Mouse (Mus musculus) lung, adult 2 months (tissue): ENCODE results near the gene Fam229a. TPM values are rescaled to one million over a fixed set of nuclear protein-coding genes. Genes with fewer than 3 reads are reported as not detected.

Experiments used
- DNase-seq: peaks from one replicate; pipeline ENCODE4 v3.0.0; 2022
- H3K4me1 ChIP-seq: fragments of 200-500 bp; 2 replicates; pipeline ENCODE4 v1.6.1; 2011; ENCODE audit warnings: low read length; ENCODE audit not compliant: control insufficient read depth, insufficient read depth
- H3K4me3 ChIP-seq: fragments of 200-500 bp; replicated peaks from 2 replicates; pipeline ENCODE3; 2011; ENCODE audit warnings: low read depth, mild to moderate bottlenecking, control low read depth, low read length; ENCODE audit errors: extremely low read depth
- CTCF ChIP-seq: fragments of 200-500 bp; IDR thresholded peaks from 2 replicates; pipeline ENCODE4 v1.5.1; 2011; ENCODE audit warnings: mild to moderate bottlenecking, low read length, control low read depth; ENCODE audit not compliant: insufficient read depth
- POLR2A ChIP-seq: fragments of 200-500 bp; IDR thresholded peaks from 2 replicates; pipeline ENCODE4 v1.6.1; 2011; ENCODE audit warnings: low read depth, mild to moderate bottlenecking, control low read depth, low read length, borderline replicate concordance; ENCODE audit errors: extremely low read depth
- WGBS: fragments of 180-500 bp; shearing (Covaris S2); methylation state at CpG from one replicate; pipeline ENCODE4 v1.1.7; 2018; 5-methylcytosine and 5-hydroxymethylcytosine counted together
- polyA plus RNA-seq: library from polyadenylated mRNA; depleted of rRNA; stranded (reverse); fragments of >200 nt; gene quantifications from 2 replicates; pipeline ENCODE4 v1.2.3, GENCODE M21; 2012

The Fam229a gene
- polyA plus RNA-seq, 1 experiment = 0.80 TPM

DNA sequence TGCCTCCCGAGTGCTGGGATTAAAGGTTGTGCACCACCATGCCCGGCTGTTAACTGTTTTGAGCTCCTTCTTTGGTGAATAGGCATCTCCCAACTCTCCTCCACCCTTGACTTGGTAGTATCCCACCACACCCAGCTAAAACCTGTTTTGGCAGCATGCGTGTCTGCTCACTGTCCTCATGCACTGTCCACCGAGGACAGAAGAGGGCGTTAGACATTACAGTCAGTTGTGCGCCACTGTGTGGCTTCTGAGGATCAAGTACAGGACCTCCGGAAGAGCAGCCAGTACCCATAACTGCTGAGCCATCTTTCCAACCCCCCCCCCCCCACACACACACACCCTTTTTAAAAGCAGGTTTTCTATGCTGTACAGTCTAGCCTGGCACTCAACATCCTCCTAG, 3.7 kb downstream of the Fam229a start:
- H3K4me1 ChIP-seq = peaks cover 3% of the 10 kb centered on the region; the same call in 1 of the 2 replicates
- TF ChIP-seq POLR2A (no peak), CTCF (no peak)
- DNase-seq = no peak
- H3K4me3 ChIP-seq = no peak overlapping the region
- 65% methylated on average over 7 of the region's 7 CpGs for WGBS

DNA sequence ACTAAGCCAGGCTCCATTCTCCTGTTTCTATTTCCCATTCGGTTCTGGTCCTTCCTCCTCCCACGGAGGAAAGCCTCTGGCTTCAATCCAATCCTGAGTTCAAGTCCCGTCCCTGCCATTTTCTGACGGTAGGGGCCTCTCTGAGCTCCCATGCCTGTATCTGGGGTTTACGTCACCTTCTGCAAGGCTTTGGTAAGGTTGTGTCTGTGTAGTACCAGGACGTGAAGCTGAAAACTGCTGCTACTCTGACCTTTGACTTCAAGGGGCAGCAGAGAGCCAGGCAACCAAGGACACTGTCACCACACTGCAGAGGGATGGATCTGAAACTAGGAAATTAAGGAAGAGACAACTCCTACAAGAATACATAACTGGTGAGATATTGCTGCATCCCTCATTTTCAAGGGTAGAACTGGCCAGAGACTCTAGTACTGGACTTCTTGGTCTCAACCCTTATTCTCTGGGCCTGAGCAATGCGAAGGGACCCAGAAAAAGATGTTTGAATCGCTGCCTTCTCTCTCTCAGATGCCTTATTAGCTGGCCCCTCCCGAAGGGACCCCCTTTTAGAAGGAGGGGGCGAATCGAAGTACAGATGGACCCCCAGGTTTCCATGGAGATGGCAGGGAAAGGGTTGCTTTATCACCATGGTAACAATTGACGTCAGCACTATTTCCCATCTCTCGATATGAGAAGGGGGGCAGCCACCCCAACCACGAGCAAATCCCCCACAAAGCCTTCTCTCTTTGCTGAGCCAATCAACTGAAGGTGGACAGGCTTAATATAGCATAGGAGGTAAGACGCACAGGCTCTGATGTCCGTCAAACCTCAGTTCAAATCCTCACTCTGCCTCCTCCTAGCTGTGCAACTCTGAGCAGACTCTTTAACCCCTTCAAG, 4.9 kb downstream of the Fam229a start:
- no peak for DNase-seq
- Histone ChIP-seq H3K4me1 (peaks cover 3% of the 10 kb centered on the region; the same call in 1 of the 2 replicates), H3K4me3 (no peak overlapping the region)
- 21% methylated on average over 16 of the region's 16 CpGs for WGBS
- no peak for TF ChIP-seq POLR2A
- peak; percentile 67 for TF ChIP-seq CTCF

DNA sequence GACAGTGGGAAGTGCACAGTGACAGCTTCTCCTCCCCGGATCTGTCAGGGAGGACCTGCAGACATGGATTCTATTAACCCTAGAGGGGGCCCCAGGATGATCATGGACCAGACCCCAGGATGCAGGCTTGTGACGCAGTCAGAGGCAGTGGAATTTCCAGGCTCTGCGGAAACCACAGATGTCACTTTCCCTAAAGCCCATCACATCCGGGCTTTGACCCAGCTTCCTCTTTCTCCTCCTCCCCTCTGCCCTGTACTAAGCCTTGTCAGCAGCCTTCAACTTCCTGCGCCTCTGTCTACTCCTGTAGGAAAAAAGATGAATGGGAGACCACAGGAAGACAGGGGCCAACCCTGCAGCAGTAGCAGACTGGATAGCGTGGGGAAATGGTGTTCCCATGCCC, 5.6 kb downstream of the Fam229a start:
- DNase-seq = no peak

DNA sequence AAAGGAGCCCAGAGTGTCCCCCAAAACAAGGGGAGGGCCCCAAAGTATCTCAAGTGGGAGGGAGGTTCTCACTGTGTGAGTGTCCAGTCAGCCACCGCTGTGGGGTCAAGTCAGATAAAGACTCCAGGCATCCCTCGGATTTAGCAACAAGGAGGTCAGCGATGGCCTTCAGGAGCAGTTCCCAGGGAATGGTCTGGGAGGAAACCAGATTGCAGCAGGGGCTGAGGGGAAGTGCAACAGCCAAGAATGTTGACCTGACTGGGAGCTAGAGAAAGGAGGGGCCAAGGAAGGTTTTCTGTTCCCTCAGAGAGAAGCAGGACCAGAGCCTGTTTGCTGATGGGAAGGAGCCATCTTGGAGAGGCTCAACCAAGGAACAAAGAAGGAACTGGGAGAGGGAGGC, 8.0 kb downstream of the Fam229a start:
- Histone ChIP-seq H3K4me3 (no peak overlapping the region), H3K4me1 (peaks cover 3% of the 10 kb centered on the region; the same call in 1 of the 2 replicates)
- WGBS = 63% methylated on average over 3 of the region's 3 CpGs
- no peak for TF ChIP-seq CTCF
- TF ChIP-seq POLR2A = no peak
- DNase-seq = no peak

More for the DNA sequence above, 5.6 kb downstream of the Fam229a start:
- 22% methylated on average over 6 of the region's 6 CpGs for WGBS
- H3K4me3 ChIP-seq = peak overlapping the region; percentile 16
- peaks cover 3% of the 10 kb centered on the region; the same call in 1 of the 2 replicates for H3K4me1 ChIP-seq
- no peak for TF ChIP-seq CTCF
- no peak for TF ChIP-seq POLR2A

DNA sequence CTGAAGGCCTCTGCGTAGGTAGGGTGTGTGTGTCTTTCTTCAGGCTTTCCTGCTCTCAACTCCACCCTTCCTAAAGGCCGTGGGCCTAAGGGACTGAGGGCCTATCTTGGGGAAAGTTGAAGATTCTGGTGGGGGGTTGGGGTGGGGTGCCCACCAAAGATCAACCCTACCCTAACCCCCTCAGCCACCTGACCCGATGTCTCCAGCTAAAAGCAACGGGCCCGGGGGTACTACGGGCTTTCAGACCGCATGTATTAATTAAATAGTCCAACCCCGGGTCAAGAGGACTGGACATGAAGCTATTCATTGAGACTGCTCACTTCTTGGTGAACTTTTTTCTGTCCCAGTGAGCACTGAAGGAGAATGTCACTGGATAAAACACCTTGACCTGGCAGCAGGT, 9.0 kb downstream of the Fam229a start:
- TF ChIP-seq CTCF (no peak), POLR2A (no peak)
- no peak for DNase-seq
- H3K4me3 ChIP-seq = peak overlapping the region; percentile 79
- peaks cover 3% of the 10 kb centered on the region; the same call in 1 of the 2 replicates for H3K4me1 ChIP-seq
- WGBS = 66% methylated on average over 8 of the region's 8 CpGs

DNA sequence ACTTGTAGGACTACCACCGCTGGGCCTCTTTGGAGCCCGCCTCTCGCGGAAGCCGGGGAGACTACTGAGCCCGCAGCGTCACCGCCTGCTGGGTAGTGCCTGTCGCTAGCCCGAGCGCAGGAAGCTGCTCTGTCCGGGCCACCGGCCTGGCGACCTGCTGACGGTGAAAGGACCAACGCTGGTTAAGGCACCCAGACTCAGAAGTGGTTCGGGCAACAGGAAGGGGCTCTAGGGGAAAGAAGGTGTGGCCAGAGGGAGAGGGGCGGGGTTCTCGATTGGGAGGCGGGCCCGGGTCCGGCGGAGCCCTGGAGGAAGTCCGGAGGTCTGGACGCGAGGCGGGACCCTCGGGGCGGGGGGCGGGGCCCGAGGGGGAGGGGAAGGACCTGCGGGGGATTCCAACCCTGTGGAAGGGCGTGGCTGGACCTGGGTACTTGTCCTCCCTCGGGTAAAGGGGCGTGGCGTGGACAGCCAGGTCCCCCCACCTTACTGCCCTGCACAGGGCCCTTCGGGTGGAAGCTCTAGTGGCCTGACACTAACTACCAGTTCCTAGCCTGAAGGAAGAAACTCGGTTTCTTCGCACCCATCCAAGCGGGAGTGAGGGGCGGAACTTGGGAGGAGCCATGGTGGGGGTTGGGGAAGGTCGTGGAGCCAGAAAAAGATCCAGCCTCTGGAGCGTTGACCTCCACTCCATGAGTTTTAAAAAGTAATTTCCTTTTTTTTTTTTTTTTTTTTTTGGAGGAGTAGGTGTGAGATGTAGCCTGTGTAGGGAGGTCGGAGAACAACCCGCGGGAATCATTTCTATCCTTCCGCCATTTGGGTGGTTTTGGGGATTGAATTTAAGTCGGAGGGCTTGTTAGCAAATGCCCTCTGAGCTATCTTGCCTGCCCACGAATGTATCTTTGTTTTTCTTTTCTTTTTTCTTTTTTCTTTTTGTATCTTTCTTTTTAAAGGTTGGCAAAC, 9.9 kb downstream of the Fam229a start:
- TF ChIP-seq CTCF (no peak), POLR2A (peak; percentile 87; the same call in 1 of the 2 replicates)
- WGBS = 1% methylated on average over 42 of the region's 49 CpGs
- peak; percentile 92 for DNase-seq
- Histone ChIP-seq H3K4me3 (peak overlapping the region; percentile 91), H3K4me1 (peaks cover 3% of the 10 kb centered on the region; the same call in 1 of the 2 replicates)

DNA sequence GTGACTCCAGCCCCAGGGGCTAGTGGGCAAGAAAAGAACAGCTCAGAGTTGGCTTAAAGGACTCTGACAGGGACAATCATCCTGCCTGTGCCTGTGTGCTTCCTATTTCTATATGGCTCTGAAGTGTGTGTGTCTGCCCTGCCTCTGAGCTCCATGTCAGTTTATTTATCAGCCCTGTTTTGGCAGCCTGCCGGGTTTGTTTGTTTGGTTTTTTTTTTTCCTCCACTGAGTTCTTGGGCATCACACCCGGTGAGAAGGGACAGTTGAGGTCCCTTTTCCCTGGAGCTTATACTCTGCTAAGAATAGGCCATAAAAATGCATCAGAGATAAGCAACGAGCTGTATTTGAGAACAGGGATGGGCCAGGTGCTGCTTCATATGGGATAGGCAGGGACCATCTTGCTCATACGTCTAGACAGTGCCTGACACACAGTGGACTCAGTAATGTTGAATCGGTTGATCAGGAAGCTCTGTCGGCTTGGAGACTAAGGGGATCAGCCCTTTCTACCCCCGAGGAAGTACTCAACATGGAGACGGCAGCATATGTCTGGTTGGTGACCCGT, 11.4 kb downstream of the Fam229a start:
- WGBS = 40% methylated on average over 9 of the region's 9 CpGs
- no peaks in the 10 kb centered on the region for H3K4me1 ChIP-seq
- no peak for DNase-seq
- H3K4me3 ChIP-seq = no peak overlapping the region
- TF ChIP-seq POLR2A (no peak), CTCF (no peak)

DNA sequence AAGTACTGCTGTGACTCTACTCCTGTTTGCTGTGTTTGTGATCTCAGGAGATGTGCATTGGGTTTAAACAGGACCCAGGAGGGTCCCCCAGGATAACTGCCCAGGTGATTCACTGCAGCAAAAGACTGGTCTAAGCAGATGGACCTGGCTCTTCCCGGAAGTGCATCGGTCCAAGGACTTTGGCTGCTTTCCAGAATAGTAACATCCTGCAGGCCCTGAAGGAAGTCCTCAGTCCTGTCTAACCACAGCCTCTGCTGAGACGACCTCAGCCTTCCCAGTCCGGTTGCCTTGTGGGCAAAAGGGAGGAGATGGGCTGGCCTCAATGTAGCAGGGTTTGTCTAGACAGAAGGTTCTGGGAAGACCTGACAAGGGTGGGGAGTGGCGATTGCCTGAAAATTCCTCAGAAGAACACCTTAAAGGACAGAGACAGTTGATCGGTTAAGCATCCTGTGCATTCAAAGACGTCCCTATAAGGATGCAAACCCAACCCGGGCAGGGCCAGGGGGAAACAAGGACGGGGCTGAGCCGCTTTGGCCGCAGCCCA, 12.0 kb downstream of the Fam229a start:
- DNase-seq = no peak
- peaks cover 2% of the 10 kb centered on the region; the same call in 1 of the 2 replicates for H3K4me1 ChIP-seq
- TF ChIP-seq POLR2A = no peak
- no peak for TF ChIP-seq CTCF
- 44% methylated on average over 11 of the region's 11 CpGs for WGBS
- H3K4me3 ChIP-seq = no peak overlapping the region

DNA sequence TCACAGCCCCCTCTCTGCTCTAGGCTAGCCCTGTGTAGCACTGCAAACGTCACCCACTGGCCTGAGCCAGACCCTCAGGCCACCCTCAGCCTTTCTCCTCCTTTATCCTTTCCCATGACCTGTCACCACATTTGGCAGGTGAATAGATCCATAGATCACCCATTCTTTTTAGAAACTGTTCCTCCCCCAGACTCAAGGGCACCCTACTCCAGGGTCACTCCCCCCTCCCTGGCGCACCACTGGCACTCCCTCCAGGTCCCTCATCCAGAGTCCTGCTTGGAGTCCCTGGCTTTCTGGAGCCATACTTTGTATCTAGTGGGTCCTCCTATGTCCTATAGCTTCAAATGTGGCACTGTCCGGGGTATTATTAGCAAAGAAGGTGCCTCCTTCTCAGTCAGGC, 14.5 kb downstream of the Fam229a start:
- WGBS = 95% methylated on average over 3 of the region's 3 CpGs
- no peak for TF ChIP-seq CTCF
- no peak for TF ChIP-seq POLR2A
- Histone ChIP-seq H3K4me3 (no peak overlapping the region), H3K4me1 (peaks cover 5% of the 10 kb centered on the region)
- no peak for DNase-seq
